Mouse (Mus musculus) induced T-regulatory cell, adult 2 months (primary cell): Measurements from ENCODE around the gene Tas2r135.

Experiments used
- DNase-seq: peaks from one replicate; pipeline ENCODE4 v3.0.0-alpha.2; 2012; ENCODE audit warnings: low read depth

The Tas2r135 gene

DNA sequence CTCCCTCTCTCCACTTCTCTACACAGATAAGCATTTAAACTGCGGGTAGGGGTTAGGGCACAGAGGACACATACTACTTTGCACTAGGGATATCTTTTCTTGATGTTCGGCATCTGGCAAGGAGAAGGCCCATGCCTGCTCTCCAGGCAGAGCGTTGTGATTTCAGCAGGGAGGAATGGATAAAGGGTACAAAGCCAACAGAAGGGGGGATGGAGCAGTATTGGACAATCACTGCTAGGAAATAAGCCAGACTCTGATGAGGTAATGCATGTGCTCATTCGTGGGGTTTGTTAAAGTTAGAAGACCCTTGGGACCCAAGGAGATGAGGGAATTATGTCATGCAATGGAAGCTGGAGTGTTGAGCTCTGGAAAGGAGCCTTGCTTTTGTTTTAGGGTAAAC is 30.5 kb upstream of the Tas2r135 start:
- DNase-seq: no peak

DNA sequence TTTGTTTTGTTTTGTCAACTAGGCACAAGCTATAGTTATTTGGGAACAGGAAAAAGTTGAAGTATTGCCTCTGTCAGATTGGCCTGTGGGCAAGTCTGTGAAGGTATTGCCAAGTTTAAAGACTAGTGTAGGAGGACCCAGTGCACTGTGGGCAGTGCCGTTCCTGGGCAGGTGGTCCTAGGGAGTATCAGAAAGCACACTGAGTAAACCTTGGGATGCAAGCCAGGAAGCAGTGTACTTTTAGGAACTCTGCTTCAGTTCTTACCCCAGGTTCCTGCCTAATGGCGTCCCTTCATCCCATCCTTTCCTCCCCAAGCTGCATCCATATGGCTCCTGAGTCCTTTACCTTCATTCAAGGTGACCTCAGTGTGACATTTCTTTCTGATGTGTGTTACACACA is 30.1 kb upstream of the Tas2r135 start:
- DNase-seq: no peak

DNA sequence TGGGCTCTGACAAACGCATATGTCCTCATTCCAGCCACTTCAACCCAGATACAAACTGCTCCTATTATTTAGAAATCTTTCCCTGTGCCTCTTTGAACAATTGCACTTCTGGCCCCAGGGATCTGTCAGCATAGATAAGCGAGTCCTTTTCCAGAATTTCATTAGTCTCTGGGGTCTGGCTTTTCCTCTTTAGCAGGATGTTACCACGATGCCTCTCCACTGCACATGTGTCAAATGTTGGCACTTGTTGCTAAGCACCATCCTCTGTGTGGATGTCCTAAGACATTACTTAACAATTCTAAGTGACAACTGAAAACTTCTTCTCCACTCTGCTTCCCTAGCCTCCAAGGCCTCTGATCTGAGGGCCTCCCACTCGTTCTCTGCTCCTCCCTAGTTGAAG is 29.2 kb upstream of the Tas2r135 start:
- DNase-seq: no peak

DNA sequence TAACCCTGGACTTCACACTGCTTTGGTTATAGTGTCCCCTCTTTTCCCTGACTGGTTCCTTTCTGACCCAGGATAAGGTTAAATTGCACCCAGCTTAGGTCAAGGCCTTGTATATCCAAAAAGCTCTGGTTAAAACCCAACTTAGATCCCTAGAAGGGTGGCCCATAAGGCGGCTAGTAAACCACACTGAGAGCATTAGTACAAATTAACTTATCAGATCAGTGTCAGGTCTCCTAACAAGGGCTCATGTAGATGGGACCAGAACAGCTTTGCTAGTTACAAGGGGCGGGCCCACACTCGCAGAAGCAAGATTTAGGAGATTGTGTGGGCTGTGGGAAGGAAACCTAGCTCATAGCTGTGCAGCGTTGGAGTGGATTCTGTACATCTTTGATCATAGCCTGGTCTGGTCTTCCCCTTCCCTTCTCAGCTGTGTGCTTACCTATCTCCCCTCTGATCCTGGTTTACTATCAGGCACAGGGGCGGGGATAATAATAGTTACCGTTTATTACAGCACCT is 28.7 kb upstream of the Tas2r135 start:
- DNase-seq: peak; percentile 13

DNA sequence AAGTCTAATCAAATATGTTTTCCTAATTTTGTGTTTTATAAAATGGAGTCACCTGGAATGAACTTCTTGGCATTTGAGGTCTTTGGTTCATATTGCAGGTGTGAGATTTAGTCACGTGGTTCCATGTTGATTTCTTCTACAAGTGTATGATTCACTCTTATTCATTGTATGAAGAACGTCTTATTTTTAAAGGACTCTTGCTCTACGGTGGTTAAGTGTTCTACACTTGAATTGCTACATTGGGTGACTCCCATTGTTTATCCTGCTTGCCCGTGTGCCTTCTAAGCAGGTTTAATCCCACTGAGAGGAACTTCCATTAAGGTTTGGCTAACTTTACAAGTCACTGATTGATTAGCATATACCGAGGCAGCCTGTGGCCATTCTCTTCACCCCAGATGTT is 28.0 kb upstream of the Tas2r135 start:
- no peak for DNase-seq

DNA sequence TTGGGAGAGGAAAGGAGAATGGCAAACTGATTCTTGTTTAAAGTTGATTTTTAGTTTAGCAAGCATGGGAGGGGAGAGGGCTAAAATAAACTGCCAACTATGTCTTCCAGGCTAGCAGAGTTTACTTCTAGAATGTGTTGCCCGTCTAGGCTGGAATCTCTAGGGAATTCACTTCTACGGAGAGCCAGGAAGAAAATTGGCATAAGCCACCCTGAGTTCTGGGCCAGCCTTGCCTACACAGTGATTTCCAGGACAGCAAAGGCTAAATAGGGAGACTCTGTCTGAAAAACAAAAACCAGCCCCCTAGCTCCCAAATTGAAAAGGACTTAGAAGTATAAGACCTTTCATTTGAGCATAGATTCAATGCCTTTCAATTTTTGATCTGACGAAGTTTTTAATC is 25.7 kb upstream of the Tas2r135 start:
- DNase-seq: no peak

DNA sequence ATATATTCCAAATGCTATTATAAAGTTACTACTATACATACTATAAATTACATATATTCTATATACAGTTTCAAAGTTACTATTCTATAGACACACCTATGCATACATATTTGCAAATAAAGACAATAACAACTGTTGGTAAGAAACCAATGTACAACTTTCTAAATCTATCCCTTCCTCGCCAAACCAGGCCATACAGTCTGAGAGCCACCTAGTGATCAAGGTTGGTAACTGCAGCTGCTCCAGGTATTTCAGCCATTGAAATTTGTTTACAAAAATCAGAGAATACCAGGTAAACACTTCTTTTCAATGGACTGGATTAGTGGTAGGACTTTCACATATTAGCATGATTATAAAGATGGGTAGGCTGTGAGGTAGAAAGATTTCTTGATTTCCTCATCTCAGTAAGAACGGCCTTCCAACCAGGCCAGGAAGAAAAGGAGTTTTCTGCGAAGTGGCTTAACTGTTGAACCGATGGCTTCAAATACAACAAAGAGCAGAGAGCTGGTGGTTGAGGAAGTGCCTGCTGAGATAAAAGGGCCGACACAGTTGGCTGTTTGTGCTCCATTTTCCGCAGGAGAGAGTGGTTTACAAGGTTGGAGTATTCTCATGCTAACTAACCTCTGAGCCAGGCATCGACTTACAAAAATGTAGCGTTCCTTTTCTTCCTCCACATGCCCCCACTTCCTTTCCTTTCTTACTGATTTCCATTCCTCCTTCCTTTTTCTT is 24.7 kb upstream of the Tas2r135 start:
- peak; percentile 71 for DNase-seq

DNA sequence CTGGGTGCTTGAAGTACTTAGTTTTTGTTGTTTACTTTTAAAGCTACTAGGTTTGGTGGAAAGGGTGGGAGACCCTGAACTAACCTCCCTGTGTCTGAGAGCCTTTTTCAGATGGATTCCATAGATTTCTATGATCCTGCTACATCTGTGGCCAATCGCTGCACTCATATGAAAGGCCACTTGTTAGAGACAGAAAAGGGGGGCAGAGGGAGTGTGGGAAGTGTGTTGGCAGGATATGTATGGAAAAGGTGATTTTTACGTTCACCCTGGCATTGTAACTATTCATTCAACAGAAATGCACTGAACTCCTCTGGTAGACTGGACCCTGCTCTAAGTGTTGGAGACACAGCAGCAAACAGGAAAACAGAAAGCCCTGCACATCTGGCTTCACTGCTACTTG is 24.0 kb upstream of the Tas2r135 start:
- no peak for DNase-seq

DNA sequence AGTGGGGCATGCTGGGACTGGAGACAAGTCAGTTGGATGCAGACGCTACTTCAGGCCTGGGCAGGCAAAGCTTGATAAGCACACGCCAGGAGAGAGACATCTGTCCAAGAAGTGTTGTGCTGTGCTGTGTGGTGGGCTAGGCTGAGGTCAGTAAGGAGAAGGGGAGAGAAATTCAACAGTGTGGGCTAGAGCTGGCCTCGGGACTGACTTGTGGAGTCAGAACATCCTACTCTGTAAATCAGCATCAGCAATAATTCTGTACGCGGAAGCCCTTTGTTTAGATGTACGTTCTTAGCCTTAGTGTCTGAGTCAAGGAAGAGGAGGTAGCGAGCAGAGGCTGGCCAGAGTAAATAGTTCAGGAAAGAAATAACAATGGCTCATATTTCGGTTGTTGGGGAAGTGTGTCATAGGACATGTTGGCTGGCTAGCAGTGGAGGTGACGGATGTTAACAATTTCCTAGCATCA is 23.3 kb upstream of the Tas2r135 start:
- no peak for DNase-seq

DNA sequence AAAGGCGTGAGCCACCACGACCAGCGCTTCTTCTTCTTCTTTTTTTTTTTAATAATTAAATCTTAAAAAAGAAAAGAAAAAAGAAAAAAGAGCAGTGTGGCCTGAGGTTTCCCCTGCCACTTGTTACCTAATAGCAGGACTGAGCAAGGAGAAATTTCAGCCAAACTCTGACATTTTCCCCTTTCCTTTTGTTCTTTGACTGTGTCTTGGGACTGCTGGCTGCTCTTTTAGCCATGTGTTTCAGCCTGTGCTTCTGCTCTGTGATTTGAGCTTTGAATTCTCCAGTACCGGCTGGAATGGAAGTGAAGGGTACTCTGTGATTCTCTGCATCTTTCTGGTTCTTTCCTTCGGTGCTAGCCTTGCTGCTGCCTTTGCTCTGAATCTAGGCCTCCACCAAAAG is 21.9 kb upstream of the Tas2r135 start:
- no peak for DNase-seq

DNA sequence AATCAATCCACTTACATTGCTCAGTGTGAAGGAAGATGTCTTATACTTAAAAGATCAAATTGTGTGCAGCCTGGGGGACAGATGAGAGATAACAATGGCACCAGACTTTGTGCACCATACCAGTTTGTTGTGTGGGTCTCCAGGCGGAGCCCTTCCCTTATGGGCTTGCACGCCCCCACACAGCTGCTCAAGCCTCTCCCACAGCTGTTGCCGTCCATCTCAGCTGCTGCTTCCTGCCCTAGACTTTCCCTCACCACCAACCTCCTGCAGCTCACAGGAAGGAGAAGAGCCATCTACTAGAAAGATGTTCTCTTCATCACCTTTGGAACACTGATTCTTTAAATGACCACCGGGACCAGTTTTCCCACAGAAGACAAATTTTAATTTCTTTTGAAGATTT is 19.6 kb upstream of the Tas2r135 start:
- no peak for DNase-seq

DNA sequence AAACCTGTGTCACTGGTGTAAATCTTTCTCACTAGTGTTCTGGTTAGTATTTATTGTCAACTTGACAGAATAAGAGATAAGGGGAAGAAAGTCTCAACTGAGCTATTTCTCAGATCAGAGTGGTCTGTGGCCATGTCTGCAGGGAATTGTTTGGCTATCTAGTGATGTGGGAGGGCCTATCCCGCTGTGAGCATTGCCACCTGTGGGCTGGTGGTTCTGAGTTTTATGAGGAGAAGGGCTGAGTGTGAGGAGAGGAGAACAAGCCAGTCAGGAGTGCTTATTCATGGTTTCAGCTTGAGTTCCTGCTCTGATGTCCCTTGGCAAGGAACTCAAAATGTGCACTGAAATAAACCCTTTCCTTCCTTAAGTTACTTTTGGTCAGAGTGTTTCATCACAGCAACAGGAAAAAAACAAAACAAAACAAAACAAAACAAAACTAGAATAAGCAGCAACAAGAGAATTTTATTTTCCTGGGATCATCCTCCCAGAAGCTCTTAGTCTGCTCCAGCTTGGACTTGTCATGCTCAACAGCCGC is 13.4 kb upstream of the Tas2r135 start:
- no peak for DNase-seq

DNA sequence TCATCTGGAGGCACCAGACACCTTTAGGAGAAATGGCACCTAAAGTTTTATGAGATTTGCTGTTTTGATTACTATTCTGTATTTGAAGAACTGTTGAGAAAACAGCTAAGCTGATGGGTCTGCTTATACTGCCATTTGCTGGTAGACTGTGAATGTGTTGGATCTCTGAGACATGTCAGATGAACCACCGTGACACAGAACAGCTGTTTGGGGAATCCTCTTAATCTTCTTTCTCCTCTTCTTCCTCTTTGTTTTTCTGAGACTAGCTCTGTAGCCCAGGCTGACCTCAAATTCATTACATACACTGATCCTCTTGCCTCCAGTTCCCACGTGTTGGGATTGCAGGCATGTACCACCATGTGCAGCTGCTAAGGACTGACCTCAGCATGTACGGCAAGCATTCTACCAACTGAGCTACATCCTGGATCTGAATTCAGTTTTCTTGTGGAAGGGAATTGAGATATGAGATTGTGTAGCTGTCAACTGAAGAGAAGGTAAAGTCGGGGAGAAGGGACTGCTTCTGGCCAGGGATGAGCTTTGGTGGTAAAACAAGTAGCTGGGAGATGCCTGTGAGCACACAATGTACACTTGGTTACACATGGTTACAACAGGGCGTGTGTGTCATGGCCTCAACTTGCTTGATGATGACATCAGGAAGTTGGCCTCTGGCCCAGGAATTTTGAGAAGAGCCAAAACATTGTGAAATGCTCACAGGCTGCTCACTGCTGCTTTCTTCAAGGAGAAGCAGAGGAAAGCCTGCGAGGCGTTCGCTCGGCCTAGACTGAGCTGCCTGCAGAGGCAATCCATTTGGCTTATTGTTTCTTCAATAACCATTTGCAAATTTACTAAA is 9.0 kb upstream of the Tas2r135 start:
- no peak for DNase-seq

DNA sequence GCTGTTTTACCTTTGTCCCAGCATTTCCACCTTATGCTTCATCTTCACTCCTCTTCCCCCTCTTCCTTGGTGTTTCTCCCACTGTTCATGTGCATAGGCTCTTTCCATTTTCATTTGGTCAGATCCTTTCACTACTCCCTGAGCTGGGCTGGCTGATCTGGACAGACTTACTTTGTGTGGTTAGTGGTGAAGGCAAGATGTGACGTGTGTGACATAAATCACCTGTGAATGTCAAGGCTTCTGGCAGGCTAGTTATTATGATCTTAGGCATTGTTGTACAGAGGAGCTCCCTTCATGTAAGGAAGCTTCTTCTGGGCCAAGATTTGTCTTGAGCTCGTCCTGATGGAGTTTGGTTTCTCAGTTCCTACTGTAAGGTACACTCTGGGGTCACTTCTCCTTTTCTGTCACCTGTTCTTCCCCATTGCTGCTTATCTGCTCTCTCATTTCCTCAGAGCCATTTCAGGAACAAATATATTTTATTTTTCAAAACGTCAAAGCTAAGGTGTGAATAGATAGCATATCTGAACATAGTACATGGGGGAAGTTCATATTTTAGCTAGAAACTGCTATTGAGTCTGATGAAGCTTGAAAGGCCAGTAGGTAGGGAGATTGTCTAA is 8.1 kb upstream of the Tas2r135 start:
- DNase-seq: no peak

DNA sequence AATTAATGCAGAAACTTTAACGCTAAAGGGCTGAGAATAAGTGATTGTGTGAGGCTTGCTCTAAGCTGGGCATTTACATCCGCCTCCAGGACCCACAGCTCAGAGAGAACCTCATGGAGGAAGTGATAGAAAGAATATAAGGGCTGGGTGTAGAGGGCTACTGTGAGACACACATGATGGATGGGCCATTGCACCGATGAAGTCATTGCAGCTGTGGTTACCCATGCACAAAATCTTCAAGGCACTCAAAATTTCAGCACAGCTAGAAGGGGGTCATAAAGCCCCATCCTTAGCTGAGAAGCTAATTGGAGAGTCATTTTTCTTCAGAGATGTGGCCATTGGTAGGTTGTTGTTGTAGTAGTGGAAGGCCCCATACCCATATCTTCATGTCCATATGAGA is 6.9 kb upstream of the Tas2r135 start:
- no peak for DNase-seq

DNA sequence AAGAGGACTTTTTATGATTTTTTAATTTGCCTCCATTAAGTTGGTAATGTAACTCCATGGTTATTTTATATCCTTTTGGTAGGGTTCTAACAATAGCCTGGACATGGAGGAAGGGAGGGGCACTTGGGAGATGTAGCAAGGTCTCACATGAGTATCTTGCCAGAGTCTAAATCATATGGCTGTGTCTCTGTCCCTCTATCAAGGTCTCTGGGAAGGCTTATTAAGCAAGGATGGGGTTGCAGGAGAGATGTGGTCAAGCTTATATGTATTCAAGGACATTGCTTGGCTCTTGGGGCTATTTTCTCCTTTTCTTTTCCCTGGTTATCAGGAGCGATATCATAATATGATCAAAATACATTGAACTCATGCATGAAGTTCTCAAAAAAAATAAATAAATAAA is 6.2 kb upstream of the Tas2r135 start:
- no peak for DNase-seq

DNA sequence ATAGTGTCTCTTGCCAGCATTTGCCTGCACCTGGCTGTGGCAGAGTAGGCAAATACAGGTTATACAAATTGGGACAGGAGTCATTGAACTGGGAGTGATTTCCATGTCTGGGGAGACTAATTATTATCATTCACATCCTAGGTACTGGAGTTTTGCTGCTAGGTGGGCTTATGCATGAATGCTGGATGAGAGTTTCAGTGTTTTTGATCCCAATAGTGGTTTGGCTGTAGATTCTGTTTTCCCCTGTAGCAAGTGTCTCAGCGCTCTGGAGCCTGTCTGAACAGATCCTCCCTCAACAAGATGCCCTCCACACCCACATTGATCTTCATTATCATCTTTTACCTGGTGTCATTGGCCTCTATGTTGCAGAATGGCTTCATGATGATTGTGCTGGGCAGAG is 5.3 kb upstream of the Tas2r135 start, which contains the start of gene Tas2r143:
TSS of gene Tas2r143 (plus strand) at position 301 of the 400 bp plus-strand sequence.
- no peak for DNase-seq

DNA sequence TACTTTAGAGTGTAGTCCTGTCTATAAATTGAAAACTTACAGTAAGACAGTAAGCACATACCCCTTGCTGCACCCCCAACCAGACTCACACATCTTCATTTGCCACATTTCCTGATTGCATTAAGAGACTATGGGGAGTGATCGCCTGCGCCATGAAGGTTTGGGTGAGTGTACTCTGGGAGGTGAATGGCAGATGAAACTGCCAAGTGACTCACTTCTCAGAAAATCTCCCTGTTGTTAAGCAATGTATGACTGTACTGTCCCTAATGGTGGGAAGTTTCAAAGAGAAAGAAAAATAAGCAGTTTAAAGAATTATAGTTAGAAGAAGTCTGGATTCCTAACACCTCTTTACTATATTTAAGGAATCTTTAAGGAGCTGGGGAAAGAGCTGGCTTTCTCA is 14.2 kb downstream of the Tas2r135 start:
- DNase-seq: no peak

DNA sequence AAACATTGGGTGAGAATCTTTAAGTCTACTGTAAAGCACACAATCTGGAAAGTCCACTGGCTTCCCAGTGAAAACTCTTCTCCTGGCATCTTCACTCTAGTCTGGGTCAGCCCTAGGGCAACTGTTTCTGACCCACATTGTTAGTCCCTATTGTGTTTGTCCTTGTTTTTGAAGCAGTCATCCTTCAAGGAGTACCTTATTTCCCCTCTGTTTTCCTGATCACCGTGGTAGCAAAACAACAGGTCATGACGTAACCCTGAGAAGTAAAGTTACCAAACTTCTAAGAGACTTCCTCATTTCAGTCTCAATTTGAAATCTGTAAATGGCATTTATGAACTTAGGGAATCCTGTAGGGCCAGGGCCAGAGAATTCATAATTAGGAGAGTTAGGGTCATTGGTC is 16.2 kb downstream of the Tas2r135 start:
- DNase-seq: no peak

DNA sequence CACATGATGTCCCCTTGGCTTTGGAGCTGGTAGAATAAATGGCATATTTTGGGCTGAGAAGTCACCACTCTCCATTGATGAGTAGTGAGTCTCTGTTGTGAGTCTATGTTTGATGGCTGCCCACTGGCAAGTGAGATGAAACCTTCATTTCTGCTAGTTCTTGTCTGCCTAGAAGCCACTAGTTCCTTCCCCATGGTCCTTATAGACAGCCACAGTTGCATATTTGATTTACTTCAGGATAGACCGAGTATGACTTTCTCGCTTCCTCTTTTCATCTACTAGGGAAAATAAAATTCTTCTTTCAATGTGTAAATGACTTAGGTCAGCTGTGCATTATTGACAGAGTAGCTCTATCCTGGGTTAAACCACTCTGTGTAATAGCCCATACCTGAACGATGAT is 19.2 kb downstream of the Tas2r135 start:
- DNase-seq: no peak

DNA sequence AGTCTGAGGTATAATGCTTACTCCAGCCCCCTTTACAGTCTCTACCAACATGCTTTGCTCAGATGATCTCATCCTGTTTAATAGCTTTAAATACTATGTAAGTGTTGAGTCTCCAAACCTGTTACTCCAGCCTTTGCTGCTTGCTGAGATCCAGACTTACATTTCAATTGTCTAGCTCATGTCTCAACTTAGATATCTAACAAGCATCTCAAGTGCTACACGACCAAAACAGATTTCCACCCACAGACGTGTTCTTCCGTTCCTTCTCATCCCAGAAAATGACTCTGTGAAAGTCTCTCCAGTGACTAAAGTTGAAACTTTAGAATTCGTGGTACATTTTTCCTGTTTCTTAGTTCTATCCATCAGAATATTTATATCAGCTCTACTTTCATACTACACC is 21.1 kb downstream of the Tas2r135 start:
- DNase-seq: no peak

DNA sequence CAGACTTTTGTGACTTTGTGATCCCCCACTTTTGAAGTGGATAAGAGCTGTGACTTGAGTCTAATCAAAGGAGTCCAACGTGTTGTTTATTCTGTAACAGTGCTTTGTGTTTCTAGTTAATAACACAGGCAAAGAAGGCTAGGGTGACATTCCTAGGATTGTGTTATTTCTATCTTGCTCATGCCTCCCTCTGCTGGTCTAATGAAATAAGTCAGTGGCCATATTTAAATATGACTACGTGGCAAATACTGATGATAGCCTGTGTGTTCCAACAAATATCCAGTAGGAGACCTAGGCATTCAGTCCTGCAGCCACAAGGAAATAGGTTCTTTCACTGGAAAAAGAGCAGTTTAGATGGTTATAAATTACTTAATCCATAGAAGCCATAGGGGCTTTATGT is 28.3 kb downstream of the Tas2r135 start:
- peak; percentile 1 for DNase-seq

DNA sequence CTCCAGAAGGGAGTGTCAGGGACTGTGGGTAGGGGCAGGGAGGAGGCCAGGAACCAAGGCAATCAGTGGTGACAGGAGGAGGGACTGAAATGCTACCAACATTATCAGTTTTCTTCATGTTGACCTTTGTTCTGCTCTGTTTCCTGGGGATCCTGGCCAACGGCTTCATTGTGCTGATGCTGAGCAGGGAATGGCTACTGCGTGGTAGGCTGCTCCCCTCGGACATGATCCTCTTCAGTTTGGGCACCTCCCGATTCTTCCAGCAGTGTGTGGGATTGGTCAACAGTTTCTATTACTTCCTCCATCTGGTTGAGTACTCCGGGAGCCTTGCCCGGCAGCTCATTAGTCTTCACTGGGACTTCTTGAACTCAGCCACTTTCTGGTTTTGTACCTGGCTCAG is 29.2 kb downstream of the Tas2r135 start, which contains the start of gene Tas2r126:
TSS of gene Tas2r126 (plus strand) at position 90 of the 400 bp plus-strand sequence.
- DNase-seq: no peak
